Mouse (Mus musculus): ENCODE measurements at regions not wholly inside any gene's neighbourhood (a gene's known extent, or its start where the extent isn't known, plus 50 kb on each side); places are given as distances from the start of the nearest gene placed in this dataset.

DNA sequence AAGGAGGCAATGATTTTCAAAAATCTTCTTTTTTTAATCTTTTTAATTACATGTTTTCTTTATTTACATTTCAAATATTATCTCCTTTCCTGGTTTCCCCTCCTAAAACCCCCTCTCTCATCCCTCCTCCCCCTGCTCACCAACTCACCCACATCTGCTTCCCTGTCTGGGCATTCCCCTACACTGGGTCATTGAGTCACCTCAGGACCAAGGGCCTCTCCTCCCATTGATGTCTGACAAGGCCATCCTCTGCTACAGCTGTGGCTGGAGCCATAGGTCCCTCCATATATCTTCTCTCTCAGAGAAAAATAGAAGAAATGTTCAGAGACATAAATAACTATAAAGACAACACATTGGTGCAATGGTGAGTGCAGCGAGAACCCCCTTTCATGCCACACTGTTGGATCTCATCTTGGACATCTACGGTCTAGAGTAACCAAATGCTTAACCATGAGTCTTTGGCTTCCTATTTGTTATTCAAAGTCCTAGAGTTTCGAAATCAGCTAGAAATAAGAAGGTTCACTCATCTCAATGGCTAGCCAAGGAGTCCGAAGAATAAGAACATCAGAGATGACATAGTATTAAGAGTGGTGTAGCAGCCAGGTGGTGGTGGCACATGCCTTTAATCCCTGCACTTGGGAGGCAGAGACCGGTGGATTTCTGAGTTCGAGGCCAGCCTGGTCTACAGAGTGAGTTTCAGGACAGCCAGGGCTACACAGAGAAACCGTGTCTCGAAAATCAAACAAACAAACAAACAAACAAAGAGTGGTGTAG is 186.5 kb upstream of the Trhde start:
- Histone ChIP-seq H3K4me1 (ENCODE audit: control insufficient read depth, insufficient read depth, low read length) (no peaks in the 10 kb centered on the region), H3K9ac (replicated peaks; ENCODE audit: low read length) (no peak overlapping the region), H3K36me3 (ENCODE audit: control insufficient read depth, insufficient read depth, low read length) (no peaks in the 10 kb centered on the region), H3K4me3 (replicated peaks; ENCODE audit: low read depth, low read length) (no peak overlapping the region), H3K27me3 (ENCODE audit: control insufficient read depth, insufficient read depth, low read length) (no peaks in the 10 kb centered on the region), H3K9me3 (ENCODE audit: control insufficient read depth, low read length) (no peaks in the 10 kb centered on the region), H3K27ac (replicated peaks; ENCODE audit: low read depth, low read length) (no peak overlapping the region), H3K4me2 (ENCODE audit: low read length) (no peak overlapping the region)
- ATAC-seq (ENCODE audit: low FRiP score, low TSS enrichment) = no peak
- WGBS = 93% methylated on average over 8 of the region's 8 CpGs
- no peak for DNase-seq

- no peak overlapping the region for H3K4me3 ChIP-seq (replicated peaks; ENCODE audit: low read depth, low read length)
- ATAC-seq (ENCODE audit: low FRiP score, low TSS enrichment) = no peak
- no peak overlapping the region for H3K27ac ChIP-seq (replicated peaks; ENCODE audit: low read depth, low read length)
- H3K4me1 ChIP-seq (ENCODE audit: control insufficient read depth, insufficient read depth, low read length) = no peaks in the 10 kb centered on the region
- no peak overlapping the region for H3K4me2 ChIP-seq (ENCODE audit: low read length)
- 94% methylated on average over 2 of the region's 2 CpGs for WGBS
- H3K9me3 ChIP-seq (ENCODE audit: control insufficient read depth, low read length) = no peaks in the 10 kb centered on the region
- H3K27me3 ChIP-seq (ENCODE audit: control insufficient read depth, insufficient read depth, low read length) = no peaks in the 10 kb centered on the region
- no peaks in the 10 kb centered on the region for H3K36me3 ChIP-seq (ENCODE audit: control insufficient read depth, insufficient read depth, low read length)
- DNase-seq = no peak
- H3K9ac ChIP-seq (replicated peaks; ENCODE audit: low read length) = no peak overlapping the region
Observed at GRCm38 (mm10) chr10:114972364-114972763, 170.3 kb upstream of the Trhde start.

- no peaks in the 10 kb centered on the region for H3K4me1 ChIP-seq (ENCODE audit: control insufficient read depth, insufficient read depth, low read length)
- no peaks in the 10 kb centered on the region for H3K27me3 ChIP-seq (ENCODE audit: control insufficient read depth, insufficient read depth, low read length)
- H3K9me3 ChIP-seq (ENCODE audit: control insufficient read depth, low read length) = no peaks in the 10 kb centered on the region
- no peak overlapping the region for H3K4me2 ChIP-seq (ENCODE audit: low read length)
- 83% methylated on average over 2 of the region's 2 CpGs for WGBS
- no peak overlapping the region for H3K9ac ChIP-seq (replicated peaks; ENCODE audit: low read length)
- H3K27ac ChIP-seq (replicated peaks; ENCODE audit: low read depth, low read length) = no peak overlapping the region
- ATAC-seq (ENCODE audit: low FRiP score, low TSS enrichment) = no peak
- H3K4me3 ChIP-seq (replicated peaks; ENCODE audit: low read depth, low read length) = no peak overlapping the region
- H3K36me3 ChIP-seq (ENCODE audit: control insufficient read depth, insufficient read depth, low read length) = no peaks in the 10 kb centered on the region
- DNase-seq = no peak
Observed at GRCm38 (mm10) chr10:114963656-114964055, 161.5 kb upstream of the Trhde start.

DNA sequence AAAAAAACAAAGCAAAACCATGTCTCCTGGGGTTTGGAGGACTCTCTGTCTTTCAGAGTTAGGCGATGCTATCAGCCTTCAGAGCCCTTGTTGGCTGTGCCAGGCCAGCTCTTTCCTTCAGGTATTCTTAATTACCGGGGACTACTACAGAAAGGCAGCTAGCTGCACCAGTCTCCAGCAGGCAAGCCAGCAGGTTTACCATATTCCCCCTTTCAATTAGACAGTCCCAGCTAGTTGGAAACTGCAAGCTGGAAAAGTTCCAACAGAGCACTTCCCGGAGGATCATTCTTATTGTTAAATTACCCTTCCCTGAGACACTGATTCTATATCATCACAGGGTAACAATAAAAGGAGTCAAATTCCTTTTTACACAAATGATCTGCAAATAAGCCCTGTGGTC is 155.8 kb upstream of the Trhde start:
- no peaks in the 10 kb centered on the region for H3K36me3 ChIP-seq (ENCODE audit: control insufficient read depth, insufficient read depth, low read length)
- H3K4me3 ChIP-seq (replicated peaks; ENCODE audit: low read depth, low read length) = no peak overlapping the region
- H3K27ac ChIP-seq (replicated peaks; ENCODE audit: low read depth, low read length) = no peak overlapping the region
- H3K9me3 ChIP-seq (ENCODE audit: control insufficient read depth, low read length) = no peaks in the 10 kb centered on the region
- no peak overlapping the region for H3K4me2 ChIP-seq (ENCODE audit: low read length)
- H3K9ac ChIP-seq (replicated peaks; ENCODE audit: low read length) = no peak overlapping the region
- H3K27me3 ChIP-seq (ENCODE audit: control insufficient read depth, insufficient read depth, low read length) = no peaks in the 10 kb centered on the region
- WGBS = 25% methylated on average over 3 of the region's 3 CpGs
- ATAC-seq (ENCODE audit: low FRiP score, low TSS enrichment) = no peak
- DNase-seq = peak; percentile 12
- no peaks in the 10 kb centered on the region for H3K4me1 ChIP-seq (ENCODE audit: control insufficient read depth, insufficient read depth, low read length)

GRCm38 (mm10) chr10:114956257-114956656 is 154.2 kb upstream of the Trhde start:
- Histone ChIP-seq H3K27ac (replicated peaks; ENCODE audit: low read depth, low read length) (no peak overlapping the region), H3K9ac (replicated peaks; ENCODE audit: low read length) (no peak overlapping the region), H3K36me3 (ENCODE audit: control insufficient read depth, insufficient read depth, low read length) (no peaks in the 10 kb centered on the region), H3K9me3 (ENCODE audit: control insufficient read depth, low read length) (no peaks in the 10 kb centered on the region), H3K4me2 (ENCODE audit: low read length) (no peak overlapping the region), H3K4me1 (ENCODE audit: control insufficient read depth, insufficient read depth, low read length) (no peaks in the 10 kb centered on the region), H3K27me3 (ENCODE audit: control insufficient read depth, insufficient read depth, low read length) (no peaks in the 10 kb centered on the region), H3K4me3 (replicated peaks; ENCODE audit: low read depth, low read length) (no peak overlapping the region)
- ATAC-seq (ENCODE audit: low FRiP score, low TSS enrichment) = no peak
- WGBS = 89% methylated on average over 6 of the region's 6 CpGs
- no peak for DNase-seq

DNA sequence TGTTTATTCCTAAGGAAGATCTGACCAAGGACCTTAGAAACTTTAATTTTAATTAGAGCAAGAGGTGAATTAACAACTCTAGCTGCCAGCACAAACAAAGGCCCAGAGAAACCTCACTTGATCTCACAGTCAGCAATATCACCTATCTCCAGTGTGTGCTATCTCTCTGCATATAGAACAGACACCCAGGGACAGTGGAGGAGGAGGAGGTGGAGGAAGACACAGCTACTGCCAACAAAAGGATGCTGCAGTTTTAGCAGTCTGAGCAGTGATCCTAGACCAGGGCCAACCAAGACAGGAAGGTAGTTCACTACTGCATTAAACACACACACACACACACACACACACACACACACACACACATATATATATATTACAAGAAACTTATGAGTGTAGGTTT is 153.5 kb upstream of the Trhde start:
- no peak overlapping the region for H3K27ac ChIP-seq (replicated peaks; ENCODE audit: low read depth, low read length)
- H3K36me3 ChIP-seq (ENCODE audit: control insufficient read depth, insufficient read depth, low read length) = no peaks in the 10 kb centered on the region
- no peak overlapping the region for H3K9ac ChIP-seq (replicated peaks; ENCODE audit: low read length)
- ATAC-seq (ENCODE audit: low FRiP score, low TSS enrichment) = no peak
- H3K9me3 ChIP-seq (ENCODE audit: control insufficient read depth, low read length) = no peaks in the 10 kb centered on the region
- no peak for DNase-seq
- no peaks in the 10 kb centered on the region for H3K27me3 ChIP-seq (ENCODE audit: control insufficient read depth, insufficient read depth, low read length)
- H3K4me2 ChIP-seq (ENCODE audit: low read length) = no peak overlapping the region
- no peak overlapping the region for H3K4me3 ChIP-seq (replicated peaks; ENCODE audit: low read depth, low read length)
- no peaks in the 10 kb centered on the region for H3K4me1 ChIP-seq (ENCODE audit: control insufficient read depth, insufficient read depth, low read length)

DNA sequence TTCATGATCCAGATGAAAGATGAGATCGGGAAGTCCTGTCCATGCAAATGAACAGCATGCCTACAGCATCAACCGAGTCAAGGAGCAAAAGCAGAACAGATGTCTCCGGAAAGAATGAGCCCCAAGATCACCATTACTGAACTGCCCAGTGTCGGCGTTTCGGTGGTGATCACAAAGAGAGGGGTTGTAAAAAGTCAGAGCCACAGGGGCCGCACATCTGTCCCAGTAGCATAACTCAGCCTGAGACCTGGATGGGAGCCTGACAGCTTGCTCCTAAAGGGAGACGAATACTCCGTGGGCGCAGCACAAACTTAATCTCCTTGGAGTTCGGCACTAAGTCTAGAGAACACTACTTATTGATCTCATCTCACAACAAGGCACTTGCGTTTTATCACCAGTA is 151.3 kb upstream of the Trhde start:
- H3K27me3 ChIP-seq (ENCODE audit: control insufficient read depth, insufficient read depth, low read length) = no peaks in the 10 kb centered on the region
- no peaks in the 10 kb centered on the region for H3K36me3 ChIP-seq (ENCODE audit: control insufficient read depth, insufficient read depth, low read length)
- 77% methylated on average over 12 of the region's 12 CpGs for WGBS
- ATAC-seq (ENCODE audit: low FRiP score, low TSS enrichment) (no peak), DNase-seq (no peak)
- no peak overlapping the region for H3K4me2 ChIP-seq (ENCODE audit: low read length)
- no peak overlapping the region for H3K9ac ChIP-seq (replicated peaks; ENCODE audit: low read length)
- no peak overlapping the region for H3K27ac ChIP-seq (replicated peaks; ENCODE audit: low read depth, low read length)
- no peaks in the 10 kb centered on the region for H3K4me1 ChIP-seq (ENCODE audit: control insufficient read depth, insufficient read depth, low read length)
- H3K4me3 ChIP-seq (replicated peaks; ENCODE audit: low read depth, low read length) = no peak overlapping the region
- no peaks in the 10 kb centered on the region for H3K9me3 ChIP-seq (ENCODE audit: control insufficient read depth, low read length)

- Histone ChIP-seq H3K27ac (replicated peaks; ENCODE audit: low read depth, low read length) (no peak overlapping the region), H3K27me3 (ENCODE audit: control insufficient read depth, insufficient read depth, low read length) (no peaks in the 10 kb centered on the region), H3K4me3 (replicated peaks; ENCODE audit: low read depth, low read length) (no peak overlapping the region), H3K4me1 (ENCODE audit: control insufficient read depth, insufficient read depth, low read length) (no peaks in the 10 kb centered on the region), H3K4me2 (ENCODE audit: low read length) (no peak overlapping the region), H3K9me3 (ENCODE audit: control insufficient read depth, low read length) (no peaks in the 10 kb centered on the region), H3K36me3 (ENCODE audit: control insufficient read depth, insufficient read depth, low read length) (no peaks in the 10 kb centered on the region), H3K9ac (replicated peaks; ENCODE audit: low read length) (no peak overlapping the region)
- ATAC-seq (ENCODE audit: low FRiP score, low TSS enrichment) (no peak), DNase-seq (no peak)
- WGBS = 86% methylated on average over 6 of the region's 6 CpGs
Observed at GRCm38 (mm10) chr10:114949194-114949593, 147.1 kb upstream of the Trhde start.

DNA sequence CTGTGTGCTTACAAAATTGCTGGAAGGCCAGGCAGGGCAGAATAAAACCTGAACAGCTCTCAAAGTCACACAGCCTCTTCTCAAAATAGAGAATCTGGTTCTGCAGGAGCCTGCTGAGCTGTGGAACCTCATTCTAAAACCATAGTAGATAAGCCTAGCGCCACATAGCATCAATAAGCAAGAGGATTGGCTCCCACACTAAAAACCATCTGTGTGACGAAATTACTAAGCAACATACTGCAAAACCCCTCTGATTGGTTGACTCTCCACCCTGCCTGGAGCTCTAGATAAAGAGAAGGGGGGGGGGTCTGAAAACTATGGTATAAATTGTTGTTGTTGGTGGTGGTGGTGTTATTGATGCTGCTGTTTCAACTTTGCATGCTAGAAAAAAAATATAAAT is 122.6 kb upstream of the Trhde start:
- Histone ChIP-seq H3K9me3 (ENCODE audit: control insufficient read depth, low read length) (no peaks in the 10 kb centered on the region), H3K4me3 (replicated peaks; ENCODE audit: low read depth, low read length) (no peak overlapping the region), H3K27ac (replicated peaks; ENCODE audit: low read depth, low read length) (no peak overlapping the region), H3K36me3 (ENCODE audit: control insufficient read depth, insufficient read depth, low read length) (no peaks in the 10 kb centered on the region), H3K4me2 (ENCODE audit: low read length) (no peak overlapping the region), H3K9ac (replicated peaks; ENCODE audit: low read length) (no peak overlapping the region), H3K27me3 (ENCODE audit: control insufficient read depth, insufficient read depth, low read length) (no peaks in the 10 kb centered on the region), H3K4me1 (ENCODE audit: control insufficient read depth, insufficient read depth, low read length) (no peaks in the 10 kb centered on the region)
- no peak for ATAC-seq (ENCODE audit: low FRiP score, low TSS enrichment)
- 80% methylated on average over 2 of the region's 2 CpGs for WGBS
- no peak for DNase-seq

All from midbrain, embryonic 14.5 days (tissue).